Mouse (Mus musculus): ENCODE measurements around the gene Tprkb. TPM values are rescaled to one million over a fixed set of nuclear protein-coding genes. Genes with fewer than 3 reads are reported as not detected.
"Not testable (repeated sequence)": the region's sequence is repeated elsewhere in the genome, so short reads cannot be mapped to it uniquely, and the experiment has no call there.

Tprkb gene
- polyA plus RNA-seq, 1 experiment from 2014 or later: 31.3 TPM

GRCm38 (mm10) chr6:85895061-85895648 lies 16.5 kb upstream of the Tprkb start:
- H3K4me2 ChIP-seq; H3K27me3 ChIP-seq (replicated peaks); H3K36me3 ChIP-seq; ATAC-seq (ENCODE audit: insufficient read depth, low FRiP score, low read depth); H3K9ac ChIP-seq; H3K4me3 ChIP-seq (replicated peaks); H3K4me1 ChIP-seq; H3K9me3 ChIP-seq; H3K27ac ChIP-seq: not testable (repeated sequence)
- 71% methylated on average over 25 of the region's 25 CpGs for WGBS

- H3K27ac ChIP-seq; H3K9ac ChIP-seq; H3K36me3 ChIP-seq; H3K4me2 ChIP-seq; H3K27me3 ChIP-seq (replicated peaks); ATAC-seq (ENCODE audit: insufficient read depth, low FRiP score, low read depth); H3K4me3 ChIP-seq (replicated peaks); H3K4me1 ChIP-seq; H3K9me3 ChIP-seq: not testable (repeated sequence)
- 68% methylated on average over 7 of the region's 8 CpGs for WGBS
Measured at GRCm38 (mm10) chr6:85898596-85899475, 12.8 kb upstream of the Tprkb start.

- 80% methylated on average over 2 of the region's 2 CpGs for WGBS
- Histone ChIP-seq H3K9ac (no peak overlapping the region), H3K4me2 (no peak overlapping the region), H3K27ac (no peak overlapping the region), H3K27me3 (replicated peaks) (no peaks in the 10 kb centered on the region), H3K36me3 (no peaks in the 10 kb centered on the region), H3K4me3 (replicated peaks) (no peak overlapping the region), H3K9me3 (no peaks in the 10 kb centered on the region), H3K4me1 (no peaks in the 10 kb centered on the region)
- ATAC-seq (ENCODE audit: insufficient read depth, low FRiP score, low read depth): no peak
Measured at GRCm38 (mm10) chr6:85902303-85902702, 9.4 kb upstream of the Tprkb start.

- not testable (repeated sequence) for H3K9ac ChIP-seq; H3K27ac ChIP-seq; H3K9me3 ChIP-seq; H3K4me1 ChIP-seq; H3K36me3 ChIP-seq; H3K27me3 ChIP-seq (replicated peaks)
- ATAC-seq (ENCODE audit: insufficient read depth, low FRiP score, low read depth): peak; percentile 74; the same call in 1 of the 2 replicates
- Histone ChIP-seq H3K4me3 (replicated peaks) (peak within 1 kb of the TSS; percentile 34), H3K4me2 (peak within 1 kb of the TSS; percentile 44)
- WGBS: 11% methylated on average over 20 of the region's 20 CpGs
Measured at GRCm38 (mm10) chr6:85904642-85905061, 7.0 kb upstream of the Tprkb start, which contains the start of gene Nat8f4. TSS of gene Nat8f4 (minus strand) at chr6:85904884.

GRCm38 (mm10) chr6:85906911-85907351 lies 4.7 kb upstream of the Tprkb start:
- not testable (repeated sequence) for H3K9ac ChIP-seq; H3K9me3 ChIP-seq; H3K4me1 ChIP-seq; H3K4me2 ChIP-seq; H3K27me3 ChIP-seq (replicated peaks); H3K36me3 ChIP-seq; ATAC-seq (ENCODE audit: insufficient read depth, low FRiP score, low read depth); H3K27ac ChIP-seq; H3K4me3 ChIP-seq (replicated peaks)
- 66% methylated on average over 2 of the region's 2 CpGs for WGBS

- 59% methylated on average over 3 of the region's 3 CpGs for WGBS
- H3K9me3 ChIP-seq: no peaks in the 10 kb centered on the region
Measured at GRCm38 (mm10) chr6:85908341-85908740, 3.3 kb upstream of the Tprkb start.

GRCm38 (mm10) chr6:85909704-85910103 lies 2.0 kb upstream of the Tprkb start:
- no peaks in the 10 kb centered on the region for H3K9me3 ChIP-seq
- 97% methylated on average over 1 of the region's 1 CpGs for WGBS

More at GRCm38 (mm10) chr6:85908341-85908740, 3.3 kb upstream of the Tprkb start:
- Histone ChIP-seq H3K4me3 (replicated peaks) (no peak overlapping the region), H3K27me3 (replicated peaks) (no peaks in the 10 kb centered on the region), H3K4me2 (no peak overlapping the region), H3K4me1 (no peaks in the 10 kb centered on the region), H3K9ac (no peak overlapping the region), H3K27ac (no peak overlapping the region), H3K36me3 (no peaks in the 10 kb centered on the region)
- ATAC-seq (ENCODE audit: insufficient read depth, low FRiP score, low read depth): peak; percentile 50; the same call in 1 of the 2 replicates

GRCm38 (mm10) chr6:85915141-85915538 lies 3.5 kb downstream of the Tprkb start:
- Histone ChIP-seq H3K36me3 (no peaks in the 10 kb centered on the region), H3K27ac (peak overlapping the region; percentile 92), H3K4me3 (replicated peaks) (peak overlapping the region; percentile 56), H3K9me3 (no peaks in the 10 kb centered on the region), H3K27me3 (replicated peaks) (no peaks in the 10 kb centered on the region), H3K9ac (peak overlapping the region; percentile 62), H3K4me1 (peaks cover 10% of the 10 kb centered on the region), H3K4me2 (peak overlapping the region; percentile 68)
- peak; percentile 12; the same call in 1 of the 2 replicates for ATAC-seq (ENCODE audit: insufficient read depth, low FRiP score, low read depth)
- WGBS: 6% methylated on average over 11 of the region's 11 CpGs

More at GRCm38 (mm10) chr6:85909704-85910103, 2.0 kb upstream of the Tprkb start:
- Histone ChIP-seq H3K9ac (no peak overlapping the region), H3K27ac (no peak overlapping the region), H3K4me3 (replicated peaks) (no peak overlapping the region), H3K36me3 (no peaks in the 10 kb centered on the region), H3K27me3 (replicated peaks) (no peaks in the 10 kb centered on the region), H3K4me1 (peaks cover under 1% of the 10 kb centered on the region; the same call in 1 of the 2 replicates), H3K4me2 (no peak overlapping the region)
- ATAC-seq (ENCODE audit: insufficient read depth, low FRiP score, low read depth): no peak

GRCm38 (mm10) chr6:85915539-85916513 lies 4.2 kb downstream of the Tprkb start, which contains the start of gene Nat8f1:
TSS of gene Nat8f1 (minus strand) at chr6:85915687.
- under 1% methylated on average over 60 of the region's 61 CpGs for WGBS
- not testable (repeated sequence) for H3K36me3 ChIP-seq; H3K27me3 ChIP-seq (replicated peaks); H3K4me1 ChIP-seq; H3K9me3 ChIP-seq
- H3K4me3 ChIP-seq (replicated peaks): peak within 1 kb of the TSS; percentile 56
- peak within 1 kb of the TSS; percentile 68 for H3K4me2 ChIP-seq
- peak within 1 kb of the TSS; percentile 62 for H3K9ac ChIP-seq
- ATAC-seq (ENCODE audit: insufficient read depth, low FRiP score, low read depth): peak; percentile 94
- peak within 1 kb of the TSS; percentile 92 for H3K27ac ChIP-seq

- 0 out of 2 replicates have a peak overlapping the region, but pooled peaks have one; percentile 61 for H3K9ac ChIP-seq
- H3K4me3 ChIP-seq (replicated peaks): peak overlapping the region; percentile 56
- no peaks in the 10 kb centered on the region for H3K27me3 ChIP-seq (replicated peaks)
- peak overlapping the region; percentile 68 for H3K4me2 ChIP-seq
- no peak overlapping the region for H3K27ac ChIP-seq
- no peaks in the 10 kb centered on the region for H3K9me3 ChIP-seq
- no peaks in the 10 kb centered on the region for H3K36me3 ChIP-seq
- H3K4me1 ChIP-seq: peaks cover 10% of the 10 kb centered on the region
- no peak for ATAC-seq (ENCODE audit: insufficient read depth, low FRiP score, low read depth)
- WGBS: 79% methylated on average over 6 of the region's 6 CpGs
Measured at GRCm38 (mm10) chr6:85916596-85916995, 4.9 kb downstream of the Tprkb start.

- not testable (repeated sequence) for H3K4me1 ChIP-seq; ATAC-seq (ENCODE audit: insufficient read depth, low FRiP score, low read depth); H3K27ac ChIP-seq; H3K4me3 ChIP-seq (replicated peaks); H3K4me2 ChIP-seq; H3K36me3 ChIP-seq; H3K27me3 ChIP-seq (replicated peaks); H3K9ac ChIP-seq; H3K9me3 ChIP-seq
- 91% methylated on average over 3 of the region's 3 CpGs for WGBS
Measured at GRCm38 (mm10) chr6:85918341-85918740, 6.7 kb downstream of the Tprkb start.
